Mouse (Mus musculus): ENCODE results near the gene Sptb.

The Sptb gene

GRCm38 (mm10) chr12:76710351-76711100 is at the start of gene Sptb:
Gene Sptb (minus strand): TSS chr12:76710547.
- DNase-seq (ENCODE audit: low spot score), result peak; percentile 23

GRCm38 (mm10) chr12:76752652-76753318 is 42.4 kb upstream of the Sptb start:
- peak; percentile 24 for DNase-seq (ENCODE audit: low spot score)

GRCm38 (mm10) chr12:76750866-76751459 is 40.6 kb upstream of the Sptb start:
- DNase-seq (ENCODE audit: low spot score), result no peak

GRCm38 (mm10) chr12:76727955-76728354 is 17.6 kb upstream of the Sptb start:
- DNase-seq (ENCODE audit: low spot score), result no peak

- no peak for DNase-seq (ENCODE audit: low spot score)
Observed at GRCm38 (mm10) chr12:76722026-76722425, 11.7 kb upstream of the Sptb start.

- DNase-seq (ENCODE audit: low spot score), result no peak
Observed at GRCm38 (mm10) chr12:76720572-76720971, 10.2 kb upstream of the Sptb start.

- no peak for DNase-seq (ENCODE audit: low spot score)
Observed at GRCm38 (mm10) chr12:76718384-76718783, 8.0 kb upstream of the Sptb start.

- peak; percentile 41 for DNase-seq (ENCODE audit: low spot score)
Observed at GRCm38 (mm10) chr12:76709795-76710350, 474 bp downstream of the Sptb start.

- peak; percentile 34 for DNase-seq (ENCODE audit: low spot score)
Observed at GRCm38 (mm10) chr12:76708956-76709794, 1.2 kb downstream of the Sptb start.

- DNase-seq (ENCODE audit: low spot score), result no peak
Observed at GRCm38 (mm10) chr12:76708181-76708580, 2.2 kb downstream of the Sptb start.

- DNase-seq (ENCODE audit: low spot score), result no peak
Observed at GRCm38 (mm10) chr12:76696380-76696935, 13.9 kb downstream of the Sptb start.

GRCm38 (mm10) chr12:76695773-76696172 is 14.6 kb downstream of the Sptb start:
- DNase-seq (ENCODE audit: low spot score), result no peak

- DNase-seq (ENCODE audit: low spot score), result peak; percentile 20
Observed at GRCm38 (mm10) chr12:76694801-76695505, 15.4 kb downstream of the Sptb start.

GRCm38 (mm10) chr12:76687498-76688200 is 22.7 kb downstream of the Sptb start:
- DNase-seq (ENCODE audit: low spot score), result no peak

GRCm38 (mm10) chr12:76685647-76686046 is 24.7 kb downstream of the Sptb start:
- DNase-seq (ENCODE audit: low spot score), result no peak

- no peak for DNase-seq (ENCODE audit: low spot score)
Observed at GRCm38 (mm10) chr12:76684493-76684892, 25.9 kb downstream of the Sptb start.

- DNase-seq (ENCODE audit: low spot score), result no peak
Observed at GRCm38 (mm10) chr12:76681937-76682336, 28.4 kb downstream of the Sptb start.

GRCm38 (mm10) chr12:76677068-76677467 is 33.3 kb downstream of the Sptb start:
- DNase-seq (ENCODE audit: low spot score), result no peak

- no peak for DNase-seq (ENCODE audit: low spot score)
Observed at GRCm38 (mm10) chr12:76676477-76676876, 33.9 kb downstream of the Sptb start.

- DNase-seq (ENCODE audit: low spot score), result no peak
Observed at GRCm38 (mm10) chr12:76675364-76675763, 35.0 kb downstream of the Sptb start.
